In genomic region chr1:152090018-152090553, GRCm38 (mm10) we compare ENCODE assay signal across 8 mouse cellular contexts. TPM values are rescaled to one million over a fixed set of nuclear protein-coding genes. Genes with fewer than 3 reads are reported as not detected.
DNase-seq lines count a peak whose midpoint lies in the region; ATAC-seq lines count a peak whose summit lies in the region.

Gene 1700025G04Rik (minus strand): TSS chr1:152090125.

- H3K9me3 ChIP-seq in hindbrain, embryonic 14.5 days (ENCODE audit: control insufficient read depth, low read length), result no peaks in the 10 kb centered on the region

- H3K9ac ChIP-seq in hindbrain, embryonic 14.5 days, result peak within 1 kb of the TSS; percentile 95

- peak; percentile 86 for DNase-seq in R1 (ENCODE audit: low read depth, low spot score)
- DNase-seq in cerebellum, postnatal 10 days, result peak; percentile 86 to 93
- peak; percentile 82 to 83 for DNase-seq in frontal cortex, postnatal 36 days (ENCODE audit: low spot score in 2 of 2)
- peak; percentile 84 for DNase-seq in hindbrain, embryonic 14.5 days (ENCODE audit: low spot score)
- DNase-seq in left cerebral cortex, adult 18-20 months (ENCODE audit: low spot score in 2 of 2), result peak; percentile 74 to 85
- DNase-seq in lung, postnatal 36 days, result peak; percentile 80
- DNase-seq in retina, postnatal 1 day, result peak; percentile 94
- DNase-seq in thymus, postnatal 36 days, result peak; percentile 85 to 89

- peaks cover 46% of the 10 kb centered on the region for H3K4me1 ChIP-seq in hindbrain, embryonic 14.5 days (replicated peaks; ENCODE audit: control insufficient read depth, insufficient read depth, low read length)

- no peaks in the 10 kb centered on the region for H3K36me3 ChIP-seq in hindbrain, embryonic 14.5 days (replicated peaks; ENCODE audit: control insufficient read depth, insufficient read depth)

- H3K27ac ChIP-seq in hindbrain, embryonic 14.5 days, result peak within 1 kb of the TSS; percentile 99

- peak within 1 kb of the TSS; percentile 92 for H3K4me3 ChIP-seq in hindbrain, embryonic 14.5 days (replicated peaks; ENCODE audit: low read length)

- peak; percentile 90 for ATAC-seq in hindbrain, embryonic 14.5 days (ENCODE audit: low FRiP score)

- no peaks in the 10 kb centered on the region for H3K27me3 ChIP-seq in hindbrain, embryonic 14.5 days (ENCODE audit: control insufficient read depth, insufficient read depth, low read length)

- WGBS in hindbrain, embryonic 14.5 days, result under 1% methylated on average over 40 of the region's 66 CpGs

- H3K4me2 ChIP-seq in hindbrain, embryonic 14.5 days (replicated peaks), result peak within 1 kb of the TSS; percentile 86

RNA-seq across cellular contexts. Expression of gene 1700025G04Rik, which starts in this region (rescaled TPM):
- 28.8 and 32.6 TPM in 2 replicates for polyA plus RNA-seq in hindbrain, embryonic 14.5 days (2014; fragmentation: Nextera tagmentation; extraction: Ambion mirVana)
- 10 to 100 TPM; 69.7 to 72.8 TPM for total RNA-seq in left cerebral cortex, adult 18-20 months (2021)

Comparison
In these comparisons a context has a peak if more than half of its experiments do, and no peak if none do; other contexts are left out.
1. Peak in every context shown above with its lines: DNase-seq, ATAC-seq, H3K4me3 ChIP-seq and H3K27ac ChIP-seq.